Mouse (Mus musculus) layer of hippocampus, adult 8-10 months (tissue): ENCODE results near the gene Dop1b. TPM values are rescaled to one million over a fixed set of nuclear protein-coding genes. Genes with fewer than 3 reads are reported as not detected.
"Not testable (repeated sequence)": the region's sequence is repeated elsewhere in the genome, so short reads cannot be mapped to it uniquely, and the experiment has no call there.

Source experiments
- DNase-seq, 2 experiments: peaks; one replicate each; pipeline ENCODE4 v3.0.0; 2022; ENCODE audit warnings: low spot score in 2 of 2
- total RNA-seq, 4 experiments: library from RNA; stranded (reverse); gene quantifications; 2 replicates each; pipeline ENCODE4 v1.2.4; 2022

Dop1b gene
- total RNA-seq, 4 experiments from 2014 or later = 88.7 to 126 (median 112) TPM

GRCm38 (mm10) chr16:93795391-93795790, 83.7 kb downstream of the Dop1b start:
- DNase-seq = no peak

- DNase-seq = no peak
Measured at GRCm38 (mm10) chr16:93797021-93797840, 85.5 kb downstream of the Dop1b start.

- DNase-seq = no peak
Measured at GRCm38 (mm10) chr16:93797841-93798492, 86.3 kb downstream of the Dop1b start.

GRCm38 (mm10) chr16:93798623-93799022, 86.9 kb downstream of the Dop1b start:
- DNase-seq = no peak

GRCm38 (mm10) chr16:93799071-93799470, 87.4 kb downstream of the Dop1b start:
- no peak for DNase-seq

- no peak for DNase-seq
Measured at GRCm38 (mm10) chr16:93799936-93800335, 88.2 kb downstream of the Dop1b start.

GRCm38 (mm10) chr16:93807167-93807566, 95.5 kb downstream of the Dop1b start:
- DNase-seq = no peak

- no peak for DNase-seq
Measured at GRCm38 (mm10) chr16:93807961-93808554, 96.4 kb downstream of the Dop1b start.

GRCm38 (mm10) chr16:93815856-93816736, 104.4 kb downstream of the Dop1b start:
- no peak for DNase-seq

GRCm38 (mm10) chr16:93816861-93817260, 105.2 kb downstream of the Dop1b start:
- no peak for DNase-seq

- no peak for DNase-seq
Measured at GRCm38 (mm10) chr16:93817371-93817770, 105.7 kb downstream of the Dop1b start.

GRCm38 (mm10) chr16:93818691-93819324, 107.1 kb downstream of the Dop1b start:
- no peak for DNase-seq

- DNase-seq = no peak
Measured at GRCm38 (mm10) chr16:93819325-93819696, 107.6 kb downstream of the Dop1b start.

GRCm38 (mm10) chr16:93820040-93820439, 108.3 kb downstream of the Dop1b start:
- DNase-seq = no peak

GRCm38 (mm10) chr16:93821706-93822105, 110.0 kb downstream of the Dop1b start:
- no peak for DNase-seq

- DNase-seq = not testable (repeated sequence)
Measured at GRCm38 (mm10) chr16:93822433-93823225, 110.9 kb downstream of the Dop1b start.

- no peak for DNase-seq
Measured at GRCm38 (mm10) chr16:93824799-93825198, 113.1 kb downstream of the Dop1b start.

- no peak for DNase-seq
Measured at GRCm38 (mm10) chr16:93825463-93825862, 113.8 kb downstream of the Dop1b start.

- DNase-seq = no peak
Measured at GRCm38 (mm10) chr16:93826054-93826453, 114.3 kb downstream of the Dop1b start.

- DNase-seq = not testable (repeated sequence)
Measured at GRCm38 (mm10) chr16:93826478-93826877, 114.8 kb downstream of the Dop1b start.
